Mouse (Mus musculus) heart, postnatal 0 days (tissue): ENCODE measurements around the gene Cyp4f13. TPM values are rescaled to one million over a fixed set of nuclear protein-coding genes. Genes with fewer than 3 reads are reported as not detected.
A peak's percentile ranks its signal among the peaks of the same experiment; 100 is the strongest.

ENCODE experiments used
- ATAC-seq: fragments of 200-750 bp; cut with Nextera tagmentation; 2 replicates; pipeline ENCODE4 v1.8.0; 2017; ENCODE audit warnings: low read depth, moderate number of reproducible peaks, moderate library complexity; ENCODE audit not compliant: insufficient read depth
- DNase-seq: peaks from one replicate; pipeline ENCODE4 v3.0.0-alpha.2; 2016; ENCODE audit warnings: low spot score
- H3K27ac ChIP-seq: fragments of 300-500 bp; sonication (generic); 2 replicates; pipeline ENCODE4 v1.5.1; 2014; ENCODE audit warnings: low read depth, mild to moderate bottlenecking
- H3K27me3 ChIP-seq: fragments of 300-500 bp; sonication (generic); 2 replicates; pipeline ENCODE4 v1.6.1; 2014; ENCODE audit warnings: low read length, mixed read lengths; ENCODE audit not compliant: control insufficient read depth, insufficient read depth
- H3K36me3 ChIP-seq: fragments of 300-500 bp; sonication (generic); replicated peaks from 2 replicates; pipeline ENCODE4 v1.6.1; 2014; ENCODE audit warnings: low read length, mixed read lengths; ENCODE audit not compliant: control insufficient read depth, insufficient read depth
- H3K4me1 ChIP-seq: fragments of 300-500 bp; sonication (generic); 2 replicates; pipeline ENCODE4 v1.6.1; 2014; ENCODE audit warnings: antibody characterized with exemption; ENCODE audit not compliant: control insufficient read depth, insufficient read depth
- H3K4me2 ChIP-seq: fragments of 300-500 bp; sonication (generic); 2 replicates; pipeline ENCODE4 v1.6.1; 2014; ENCODE audit warnings: low read depth, mild to moderate bottlenecking, low read length, moderate library complexity
- H3K4me3 ChIP-seq: fragments of 300-500 bp; sonication (generic); 2 replicates; pipeline ENCODE4 v1.5.1; 2014; ENCODE audit warnings: low read depth, low read length
- H3K9ac ChIP-seq: fragments of 300-500 bp; sonication (generic); replicated peaks from 2 replicates; pipeline ENCODE4 v1.6.1; 2014; ENCODE audit warnings: low read depth, low read length, mixed read lengths
- H3K9me3 ChIP-seq: fragments of 300-500 bp; sonication (generic); replicated peaks from 2 replicates; pipeline ENCODE4 v1.6.1; 2016; ENCODE audit warnings: low read length; ENCODE audit not compliant: control insufficient read depth
- CTCF ChIP-seq: IDR thresholded peaks from 2 replicates; pipeline ENCODE4 v1.5.1; 2016; ENCODE audit warnings: antibody characterized with exemption, control low read depth, low read depth
- EP300 ChIP-seq: IDR thresholded peaks from 2 replicates; pipeline ENCODE4 v1.6.1; 2016; ENCODE audit warnings: antibody characterized with exemption, low read depth
- WGBS: fragments of 180-500 bp; shearing (Covaris S2); extraction: QIAGEN DNeasy Blood & Tissue Kit; methylation state at CpG from one replicate; pipeline ENCODE4 v1.1.7; 2014; 5-methylcytosine and 5-hydroxymethylcytosine counted together
- polyA plus RNA-seq: library from polyadenylated mRNA; unstranded; fragments of >200 nt; fragmentation: Nextera tagmentation; extraction: Ambion mirVana; gene quantifications from 2 replicates; pipeline ENCODE4 v1.2.1, GENCODE M21; 2015
- total RNA-seq: library from RNA; depleted of rRNA; stranded (reverse); fragments of >200 nt; gene quantifications from 2 replicates; pipeline ENCODE4 v1.2.3, GENCODE M21; 2014; ENCODE audit warnings: low replicate concordance

Cyp4f13 gene
- total and polyA plus RNA-seq, 2 experiments from 2014 or later, result 4.8 to 10.3 TPM

GRCm38 (mm10) chr17:32904414-32904813, 42.8 kb downstream of the Cyp4f13 start:
- Histone ChIP-seq H3K4me2 (no peak overlapping the region), H3K4me1 (no peaks in the 10 kb centered on the region), H3K9me3 (no peaks in the 10 kb centered on the region), H3K27me3 (no peaks in the 10 kb centered on the region), H3K27ac (no peak overlapping the region), H3K4me3 (no peak overlapping the region), H3K9ac (no peak overlapping the region), H3K36me3 (no peaks in the 10 kb centered on the region)
- ATAC-seq, result no peak
- DNase-seq, result no peak
- WGBS, result 41% methylated on average over 2 of the region's 2 CpGs
- TF ChIP-seq EP300, result no peak
- peak; percentile 30 for TF ChIP-seq CTCF

GRCm38 (mm10) chr17:32901751-32902525, 45.3 kb downstream of the Cyp4f13 start:
- Histone ChIP-seq H3K9ac (no peak overlapping the region), H3K27ac (no peak overlapping the region), H3K4me2 (no peak overlapping the region), H3K4me1 (no peaks in the 10 kb centered on the region), H3K4me3 (no peak overlapping the region), H3K27me3 (no peaks in the 10 kb centered on the region), H3K9me3 (no peaks in the 10 kb centered on the region), H3K36me3 (no peaks in the 10 kb centered on the region)
- WGBS, result 48% methylated on average over 1 of the region's 1 CpGs
- ATAC-seq (no peak), DNase-seq (no peak)
- no peak for TF ChIP-seq EP300
- TF ChIP-seq CTCF, result no peak

- H3K27ac ChIP-seq, result no peak overlapping the region
- no peaks in the 10 kb centered on the region for H3K27me3 ChIP-seq
- 88% methylated on average over 4 of the region's 4 CpGs for WGBS
- no peaks in the 10 kb centered on the region for H3K9me3 ChIP-seq
- peaks cover 3% of the 10 kb centered on the region for H3K4me1 ChIP-seq
- no peak for DNase-seq
- no peak overlapping the region for H3K9ac ChIP-seq
- no peak overlapping the region for H3K4me2 ChIP-seq
- H3K4me3 ChIP-seq, result no peak overlapping the region
- ATAC-seq, result no peak
- H3K36me3 ChIP-seq, result no peaks in the 10 kb centered on the region
- TF ChIP-seq EP300 (no peak), CTCF (no peak)
These were observed 51.8 kb downstream of the Cyp4f13 start for GRCm38 (mm10) chr17:32895421-32895820.

GRCm38 (mm10) chr17:32893901-32894300, 53.3 kb downstream of the Cyp4f13 start:
- WGBS, result 74% methylated on average over 3 of the region's 3 CpGs
- Histone ChIP-seq H3K9me3 (no peaks in the 10 kb centered on the region), H3K4me2 (no peak overlapping the region), H3K27ac (no peak overlapping the region), H3K27me3 (no peaks in the 10 kb centered on the region), H3K9ac (no peak overlapping the region), H3K36me3 (no peaks in the 10 kb centered on the region), H3K4me1 (peaks cover 6% of the 10 kb centered on the region), H3K4me3 (no peak overlapping the region)
- DNase-seq (no peak), ATAC-seq (no peak)
- TF ChIP-seq CTCF (no peak), EP300 (no peak)

GRCm38 (mm10) chr17:32891239-32892180, 55.7 kb downstream of the Cyp4f13 start, which contains the start of gene Zfp870:
Zfp870 (minus strand) TSS chr17:32891642.
- peak within 1 kb of the TSS; percentile 87 for H3K4me2 ChIP-seq
- H3K36me3 ChIP-seq, result no peaks in the 10 kb centered on the region
- H3K9ac ChIP-seq, result peak within 1 kb of the TSS; percentile 80
- H3K9me3 ChIP-seq, result no peaks in the 10 kb centered on the region
- H3K27ac ChIP-seq, result peak within 1 kb of the TSS; percentile 88
- ATAC-seq (peak; percentile 99), DNase-seq (peak; percentile 96)
- H3K4me3 ChIP-seq, result peak within 1 kb of the TSS; percentile 81
- no peaks in the 10 kb centered on the region for H3K27me3 ChIP-seq
- TF ChIP-seq CTCF, result 0 out of 2 replicates have a peak, but pooled peaks have one; percentile 25
- TF ChIP-seq EP300, result peak; percentile 71; the same call in 1 of the 2 replicates
- peaks cover 6% of the 10 kb centered on the region for H3K4me1 ChIP-seq
- WGBS, result 11% methylated on average over 33 of the region's 33 CpGs
